Mouse (Mus musculus): ENCODE results near the gene Mnx1. TPM values are rescaled to one million over a fixed set of nuclear protein-coding genes. Genes with fewer than 3 reads are reported as not detected.

Mnx1 gene
- total RNA-seq, 2 experiments from 2014 or later: not detected

- H3K27ac ChIP-seq: no peak overlapping the region
- DNase-seq (ENCODE audit: extremely low spot score in 1 of 2, low spot score in 2 of 2): no peak
- no peak for TF ChIP-seq CTCF (IDR thresholded peaks at IDR 0.05)
- no peak overlapping the region for H3K4me3 ChIP-seq
- intact Hi-C loops (cut with DNase I): loop anchor here (5.0 kb wide), 1 partner anchor 1308 kb away; the partner anchor contains the start of gene En2
These were observed 2.7 kb downstream of the Mnx1 start for GRCm38 (mm10) chr5:29475556-29475955.

- DNase-seq (ENCODE audit: extremely low spot score in 1 of 2, low spot score in 2 of 2): no peak
- TF ChIP-seq CTCF (IDR thresholded peaks at IDR 0.05): no peak
- intact Hi-C loops (cut with DNase I): loop anchor here (5.0 kb wide), 1 partner anchor 1308 kb away; the partner anchor contains the start of gene En2
- H3K27ac ChIP-seq: no peak overlapping the region
- no peak overlapping the region for H3K4me3 ChIP-seq
These were observed 3.2 kb downstream of the Mnx1 start for GRCm38 (mm10) chr5:29475041-29475440.

GRCm38 (mm10) chr5:29474246-29474960 is 3.9 kb downstream of the Mnx1 start:
- no peak overlapping the region for H3K4me3 ChIP-seq
- intact Hi-C loops (cut with DNase I): loop anchor here (5.0 kb wide), 1 partner anchor 1352 kb away; no protein-coding TSS in a partner anchor
- no peak overlapping the region for H3K27ac ChIP-seq
- TF ChIP-seq CTCF (IDR thresholded peaks at IDR 0.05): no peak
- no peak for DNase-seq (ENCODE audit: extremely low spot score in 1 of 2, low spot score in 2 of 2)

GRCm38 (mm10) chr5:29473551-29474245 is 4.6 kb downstream of the Mnx1 start:
- Histone ChIP-seq H3K4me3 (no peak overlapping the region), H3K27ac (no peak overlapping the region)
- TF ChIP-seq CTCF (IDR thresholded peaks at IDR 0.05): no peak
- DNase-seq (ENCODE audit: extremely low spot score in 1 of 2, low spot score in 2 of 2): no peak
- intact Hi-C loops (cut with DNase I): loop anchor here (5.0 kb wide), 1 partner anchor 1351 kb away; no protein-coding TSS in a partner anchor

GRCm38 (mm10) chr5:29471855-29472665 is 6.2 kb downstream of the Mnx1 start:
- intact Hi-C loops (cut with DNase I): loop anchor here (5.0 kb wide), 1 partner anchor 1350 kb away; no protein-coding TSS in a partner anchor
- H3K27ac ChIP-seq: no peak overlapping the region

GRCm38 (mm10) chr5:29471396-29471795 is 6.9 kb downstream of the Mnx1 start:
- H3K27ac ChIP-seq: no peak overlapping the region
- intact Hi-C loops (cut with DNase I): loop anchor here (5.0 kb wide), 1 partner anchor 1349 kb away; no protein-coding TSS in a partner anchor
- no peak for TF ChIP-seq CTCF (IDR thresholded peaks at IDR 0.05)
- no peak for DNase-seq (ENCODE audit: extremely low spot score in 1 of 2, low spot score in 2 of 2)
- H3K4me3 ChIP-seq: no peak overlapping the region

More at GRCm38 (mm10) chr5:29471855-29472665, 6.2 kb downstream of the Mnx1 start:
- no peak overlapping the region for H3K4me3 ChIP-seq
- no peak for DNase-seq (ENCODE audit: extremely low spot score in 1 of 2, low spot score in 2 of 2)
- no peak for TF ChIP-seq CTCF (IDR thresholded peaks at IDR 0.05)

GRCm38 (mm10) chr5:29470851-29471394 is 7.3 kb downstream of the Mnx1 start:
- intact Hi-C loops (cut with DNase I): loop anchor here (5.0 kb wide), 1 partner anchor 1349 kb away; no protein-coding TSS in a partner anchor
- no peak for DNase-seq (ENCODE audit: extremely low spot score in 1 of 2, low spot score in 2 of 2)
- TF ChIP-seq CTCF (IDR thresholded peaks at IDR 0.05): no peak
- H3K27ac ChIP-seq: no peak overlapping the region
- no peak overlapping the region for H3K4me3 ChIP-seq

GRCm38 (mm10) chr5:29470271-29470670 is 8.0 kb downstream of the Mnx1 start:
- intact Hi-C loops (cut with DNase I): loop anchor here (5.0 kb wide), 1 partner anchor 1348 kb away; no protein-coding TSS in a partner anchor
- no peak overlapping the region for H3K4me3 ChIP-seq
- H3K27ac ChIP-seq: no peak overlapping the region
- TF ChIP-seq CTCF (IDR thresholded peaks at IDR 0.05): no peak
- no peak for DNase-seq (ENCODE audit: extremely low spot score in 1 of 2, low spot score in 2 of 2)

- no peak overlapping the region for H3K27ac ChIP-seq
- H3K4me3 ChIP-seq: no peak overlapping the region
- TF ChIP-seq CTCF (IDR thresholded peaks at IDR 0.05): no peak
- intact Hi-C loops (cut with DNase I): no loop called here
- no peak for DNase-seq (ENCODE audit: extremely low spot score in 1 of 2, low spot score in 2 of 2)
These were observed 8.8 kb downstream of the Mnx1 start for GRCm38 (mm10) chr5:29469501-29469900.

GRCm38 (mm10) chr5:29468351-29469065 is 9.8 kb downstream of the Mnx1 start:
- H3K27ac ChIP-seq: no peak overlapping the region
- H3K4me3 ChIP-seq: peak overlapping the region; percentile 23
- intact Hi-C loops (cut with DNase I): no loop called here
- DNase-seq (ENCODE audit: extremely low spot score in 1 of 2, low spot score in 2 of 2): no peak
- no peak for TF ChIP-seq CTCF (IDR thresholded peaks at IDR 0.05)

Measured in left cerebral cortex, adult 2 months (tissue).